Mouse (Mus musculus) heart, adult 2 months (tissue): ENCODE data around the gene Lman1l.

Experiments
- CTCF ChIP-seq: fragments of 200-600 bp; IDR thresholded peaks from 2 replicates; pipeline ENCODE4 v1.8.1; 2022; ENCODE audit warnings: antibody characterized with exemption, mild to moderate bottlenecking, moderate library complexity
- EP300 ChIP-seq: fragments of 200-500 bp; IDR thresholded peaks from 2 replicates; pipeline ENCODE4 v1.6.1; 2011; ENCODE audit warnings: low read depth, low read length, control low read depth; ENCODE audit not compliant: insufficient read depth
- POLR2A ChIP-seq: fragments of 200-500 bp; IDR thresholded peaks from 2 replicates; pipeline ENCODE4 v1.6.1; 2011; ENCODE audit warnings: mild to moderate bottlenecking, low read depth, low read length, control low read depth; ENCODE audit not compliant: insufficient read depth

GRCm38 (mm10) chr9:57637272-57637671 lies 16.7 kb upstream of the Lman1l start:
- TF ChIP-seq CTCF (no peak), EP300 (no peak), POLR2A (no peak)
